Mouse (Mus musculus) gastrocnemius, adult 18-20 months (tissue): ENCODE measurements around the gene Casc1. TPM values are rescaled to one million over a fixed set of nuclear protein-coding genes. Genes with fewer than 3 reads are reported as not detected.
A peak's percentile ranks its signal among the peaks of the same experiment; 100 is the strongest.
"Not testable (repeated sequence)": the region's sequence is repeated elsewhere in the genome, so short reads cannot be mapped to it uniquely, and the experiment has no call there.

Experiments
- DNase-seq: peaks from one replicate; pipeline ENCODE4 v3.0.0; 2021; ENCODE audit warnings: low spot score
- total RNA-seq, 2 experiments: library from RNA; stranded (reverse); gene quantifications; 2 replicates each; pipeline ENCODE4 v1.2.3; 2021

Casc1 gene
- total RNA-seq, 2 experiments from 2014 or later, result 0.17 TPM; not detected in 1

DNA sequence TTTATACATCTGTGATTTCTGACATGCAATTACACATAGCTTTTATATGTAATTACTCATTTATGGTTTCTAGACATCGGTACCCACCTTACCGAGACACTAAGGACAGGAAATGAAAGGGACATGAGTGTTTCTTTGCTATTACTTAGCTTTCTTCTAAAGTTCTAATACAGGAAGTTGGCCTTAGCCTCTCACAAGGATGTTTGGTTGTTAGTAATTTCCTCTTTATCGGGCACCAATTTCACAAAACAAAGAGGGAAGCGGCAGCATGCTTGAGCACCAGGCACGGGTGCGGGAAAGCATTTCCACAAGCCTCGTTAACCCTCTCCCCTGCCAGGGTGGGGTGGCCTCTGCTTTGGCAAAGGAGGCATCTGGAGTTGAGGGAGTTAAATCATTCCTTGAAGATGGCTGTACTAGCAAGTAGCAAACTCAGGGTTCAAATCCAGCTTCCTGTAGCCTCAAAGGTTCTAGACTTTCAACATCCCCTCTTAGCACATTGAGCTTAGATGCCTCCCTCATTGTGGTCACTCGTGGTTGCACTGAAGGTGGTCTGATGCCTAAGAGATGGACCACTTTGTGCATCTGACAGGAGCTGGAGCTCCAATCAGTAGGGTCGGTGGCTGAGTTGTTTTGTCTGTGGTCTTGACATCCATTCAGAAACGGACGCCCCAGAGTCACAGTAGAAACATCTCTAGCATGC is 70.9 kb downstream of the Casc1 start:
- no peak for DNase-seq

DNA sequence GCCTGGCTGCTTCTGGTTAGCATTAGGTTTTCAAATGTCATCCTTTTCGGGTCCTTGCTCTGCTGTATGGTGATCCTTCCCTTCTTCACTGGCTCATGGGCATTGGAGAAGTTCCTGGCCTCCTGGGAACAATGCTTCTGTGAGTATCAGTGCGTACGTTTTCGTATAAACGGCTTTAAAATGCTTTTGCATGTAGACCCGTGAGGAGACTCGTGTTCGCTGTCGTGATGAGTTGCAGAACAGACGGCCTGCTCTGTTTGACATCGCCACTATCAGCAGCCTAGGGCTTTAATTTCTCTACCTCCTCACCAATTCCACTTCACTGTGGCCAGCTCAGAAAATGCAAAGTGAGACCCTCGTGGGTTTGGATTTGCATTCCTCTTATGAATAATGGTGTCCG is 71.6 kb downstream of the Casc1 start:
- DNase-seq, result no peak

DNA sequence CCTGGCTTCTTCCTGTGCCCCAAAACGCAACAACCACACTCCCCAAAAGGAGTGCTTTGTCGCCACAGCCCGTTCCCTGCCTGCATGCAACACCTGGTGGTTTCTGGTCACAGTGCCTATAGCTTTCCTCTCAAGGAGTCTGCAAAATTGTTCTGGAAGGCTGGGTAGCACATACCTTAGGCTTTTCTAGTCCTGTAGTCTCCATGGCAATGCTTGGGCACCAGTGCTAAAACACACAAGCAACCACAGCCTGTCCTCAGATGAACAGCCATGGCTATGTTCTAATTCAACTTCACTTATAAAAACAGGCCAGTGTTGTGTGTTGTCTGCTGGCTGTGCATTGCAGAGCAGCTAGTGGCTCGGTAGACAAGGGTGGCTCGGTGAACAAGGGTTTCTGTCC is 74.0 kb downstream of the Casc1 start:
- no peak for DNase-seq

DNA sequence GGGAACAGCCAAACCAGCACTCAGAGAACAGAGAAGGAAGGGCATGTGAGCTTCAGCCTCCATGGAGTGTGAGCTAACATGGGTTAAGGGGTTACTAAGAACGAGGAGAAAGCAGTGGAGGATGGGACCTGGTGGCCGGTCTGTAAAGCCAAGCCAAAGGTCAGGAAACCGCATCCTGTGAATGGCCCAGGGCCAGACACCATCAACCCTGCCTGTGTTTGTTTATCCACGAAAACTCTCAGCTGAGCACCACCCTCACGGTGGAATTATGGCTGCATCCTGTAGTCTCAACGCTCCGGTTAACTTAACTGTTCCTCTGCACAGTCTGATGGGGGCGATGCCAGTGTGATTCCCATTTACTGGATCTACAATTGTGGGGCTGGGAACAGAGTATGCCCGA is 75.0 kb downstream of the Casc1 start:
- DNase-seq, result no peak

DNA sequence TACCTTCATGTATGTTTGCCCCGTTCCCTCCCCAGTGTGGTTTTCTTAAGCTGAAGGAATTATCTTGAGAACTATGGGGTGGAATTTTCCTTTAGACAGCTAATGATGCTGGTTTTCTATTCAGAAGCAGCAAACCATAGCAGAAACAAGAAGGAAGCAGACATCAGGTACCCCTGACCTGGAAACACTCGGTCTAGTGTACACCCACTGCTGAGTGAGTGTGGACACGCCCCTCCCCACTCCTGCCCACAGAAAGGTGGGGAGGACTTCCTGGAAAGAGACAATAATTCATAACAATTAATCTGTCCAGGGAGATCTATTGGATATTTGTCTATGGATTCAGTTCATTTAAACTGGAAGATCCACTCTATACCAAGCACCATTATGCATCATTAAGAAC is 75.5 kb downstream of the Casc1 start:
- DNase-seq, result no peak

DNA sequence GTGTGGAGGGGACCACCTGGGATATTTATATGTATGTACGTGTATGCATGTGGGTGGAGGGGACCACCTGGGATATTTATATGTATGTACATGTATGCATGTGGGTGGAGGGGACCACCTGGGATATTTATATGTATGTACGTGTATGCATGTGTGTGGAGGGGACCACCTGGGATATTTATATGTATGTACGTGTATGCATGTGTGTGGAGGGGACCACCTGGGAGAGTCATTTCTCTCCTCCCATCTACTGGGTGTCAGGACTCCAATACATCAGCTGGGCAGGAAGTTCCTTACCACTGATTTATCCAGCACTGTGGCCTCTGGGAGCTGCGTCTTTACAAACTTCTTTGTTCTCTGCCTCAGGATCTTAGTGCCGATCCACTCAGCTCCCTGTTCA is 77.8 kb downstream of the Casc1 start:
- not testable (repeated sequence) for DNase-seq

DNA sequence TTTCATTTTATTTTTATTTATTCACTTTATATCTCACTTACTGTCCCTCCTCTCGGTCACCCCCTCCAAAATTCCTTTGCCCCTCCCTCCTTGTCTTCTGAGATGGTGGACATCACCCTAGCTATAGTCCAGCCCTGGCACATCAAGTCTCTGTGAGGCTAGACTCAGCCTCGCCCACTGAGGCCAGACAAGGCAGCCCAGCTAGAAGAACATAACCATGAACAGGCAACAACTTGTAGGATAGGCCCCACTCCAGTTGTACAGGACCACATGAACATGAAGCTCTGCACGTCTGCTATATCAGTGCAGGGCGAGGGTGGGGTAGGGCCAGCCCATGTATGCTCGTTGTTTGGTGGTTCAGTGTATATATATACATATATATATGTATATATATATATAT is 78.8 kb downstream of the Casc1 start:
- DNase-seq, result no peak

DNA sequence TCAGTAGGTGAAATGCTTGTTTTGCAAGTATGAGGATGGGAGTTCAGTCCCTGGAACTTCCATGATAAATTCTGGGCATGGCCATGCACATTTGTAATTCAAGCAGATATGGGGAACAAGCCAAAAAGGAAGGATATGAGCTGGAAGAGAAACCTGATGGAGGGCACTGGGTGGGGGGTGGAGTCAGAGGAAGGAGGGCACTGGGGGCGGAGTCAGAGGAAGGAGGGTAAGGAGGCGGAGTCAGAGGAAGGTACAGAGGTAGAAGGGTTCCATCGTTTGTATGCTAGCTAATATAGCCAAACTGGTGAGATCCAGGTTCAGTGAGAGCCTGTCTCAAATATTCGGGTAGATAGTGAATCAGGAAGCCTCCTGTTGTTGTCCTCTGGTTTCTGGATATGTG is 81.2 kb downstream of the Casc1 start:
- DNase-seq, result no peak

DNA sequence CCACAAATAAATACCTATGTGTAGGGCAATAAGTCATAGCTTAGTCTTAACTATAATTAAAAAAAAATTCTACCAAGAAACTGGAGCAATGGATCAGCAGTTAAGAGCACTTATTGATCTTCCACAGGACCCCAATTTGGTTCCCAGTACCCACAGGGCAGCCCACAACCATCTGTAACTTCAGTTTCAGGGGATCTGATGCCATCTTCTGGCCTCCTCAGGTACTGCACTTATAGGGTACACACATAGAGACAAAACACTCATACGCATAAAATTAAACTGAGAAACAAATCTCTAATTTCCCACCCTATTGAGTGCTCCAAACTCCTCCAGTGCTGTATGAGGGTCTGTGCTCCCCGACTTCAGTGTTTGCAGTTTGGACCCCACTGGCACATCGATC is 83.2 kb downstream of the Casc1 start:
- DNase-seq, result no peak

DNA sequence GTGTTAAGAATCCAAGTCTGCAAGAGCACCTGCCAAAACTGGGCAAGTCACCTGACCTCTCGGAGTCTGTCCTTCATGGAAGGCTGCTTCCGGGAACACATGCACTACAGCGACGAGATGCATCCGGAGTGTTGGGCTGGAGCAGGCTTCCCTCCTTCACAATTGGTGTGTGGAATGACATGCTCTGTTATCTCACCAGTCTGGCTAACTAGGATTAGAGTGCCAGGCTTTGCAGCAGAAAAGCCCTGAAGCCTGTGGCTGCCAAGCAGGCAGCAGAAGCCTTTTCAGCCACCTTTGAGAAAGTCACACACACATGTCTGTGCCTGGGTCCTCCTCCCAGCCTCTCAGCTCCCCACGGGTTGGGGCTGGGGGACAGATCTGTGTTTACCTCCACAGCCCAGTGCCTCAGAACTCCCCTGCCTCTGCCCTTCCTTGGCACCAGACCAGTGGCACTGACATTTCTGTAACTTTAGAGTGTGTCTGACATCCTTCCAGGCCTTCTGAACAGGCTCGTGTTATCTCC is 85.2 kb downstream of the Casc1 start:
- peak; percentile 47 for DNase-seq

Other genes with a start within 250 kb of the Casc1 start
- under 1 TPM; 0.53 to 0.64 TPM for gene Bcat1, start 134.8 kb downstream of the Casc1 start, total RNA-seq
- under 1 TPM; 0.37 to 0.55 TPM for gene Lrmp, start 95.4 kb downstream of the Casc1 start, total RNA-seq
- gene Etfrf1, start 129 bp upstream of the Casc1 start, total RNA-seq, result 10 to 100 TPM; 57.4 to 57.6 TPM
- gene Kras, start 39.2 kb upstream of the Casc1 start, total RNA-seq, result 10 to 100 TPM; 12.5 to 21.4 TPM